Comparison of ENCODE assay signal across 10 mouse cellular contexts in the genomic region with DNA sequence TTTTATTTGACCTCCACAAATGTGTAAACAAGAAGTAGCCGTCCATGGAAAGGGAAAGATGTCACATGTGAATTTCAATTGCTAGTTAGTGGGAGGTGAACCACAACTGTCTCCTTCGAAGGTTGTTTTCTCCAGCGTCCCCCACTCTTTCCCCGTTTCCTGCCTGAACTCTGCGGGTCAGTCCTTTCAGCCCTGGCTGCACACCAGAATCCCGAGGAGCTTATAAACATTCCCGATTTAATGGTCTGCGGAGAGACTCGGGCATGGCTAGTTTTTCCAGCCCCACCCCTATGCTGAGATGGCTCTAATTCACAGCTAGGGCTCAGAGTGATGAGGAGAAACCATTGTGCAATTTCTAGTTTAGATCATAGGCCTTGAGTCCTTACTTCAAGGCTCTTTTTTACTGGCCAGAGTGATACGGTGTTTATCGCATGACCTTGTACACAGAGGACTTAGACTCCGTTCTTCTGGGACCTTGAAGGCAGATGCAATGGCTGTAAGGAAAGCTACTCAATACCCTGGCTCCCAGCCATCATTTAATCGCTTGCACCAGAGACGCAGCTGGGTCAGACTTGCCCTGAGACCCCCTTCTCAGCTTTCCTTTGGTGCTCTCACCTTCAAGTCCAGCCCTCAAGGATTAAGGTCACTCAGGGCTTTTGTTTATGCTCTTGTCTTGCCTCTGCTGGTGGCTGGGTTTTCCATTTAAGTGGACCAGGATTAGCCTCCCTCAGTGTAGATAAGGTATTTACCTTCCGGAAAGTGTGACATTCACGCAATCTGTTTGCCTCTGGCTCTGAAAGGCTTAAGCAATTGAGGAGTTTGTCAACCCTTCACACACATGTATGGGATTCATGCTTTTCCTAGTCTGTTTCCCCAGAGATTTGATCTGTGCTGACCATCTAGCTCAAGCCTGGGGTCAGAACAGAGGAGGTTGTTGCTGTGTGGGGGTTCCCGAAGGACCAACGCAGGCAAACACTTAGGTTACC. TPM values are rescaled to one million over a fixed set of nuclear protein-coding genes. Genes with fewer than 3 reads are reported as not detected.
DNase-seq lines count a peak whose midpoint lies in the region; ATAC-seq and TF ChIP-seq lines count a peak whose summit lies in the region.
"Had no signal": no experiment of that assay in that cellular context is flagged by ENCODE, and none has a peak within 500 bp of the region (broad histone marks: within the 10 kb centered on the region; RNA-seq: fewer than 3 reads in every experiment).

No protein-coding gene starts in this region.

- no peak for TF ChIP-seq CTCF in left cerebral cortex, adult 2 months (IDR thresholded peaks at IDR 0.05)

- no peak for DNase-seq in left cerebral cortex, adult 2 months (ENCODE audit: extremely low spot score in 1 of 2, low spot score in 2 of 2)
- DNase-seq in left cerebral cortex, adult 11 months (ENCODE audit: low spot score) = no peak
- peak; percentile 38 for DNase-seq in urinary bladder, postnatal 14 days (ENCODE audit: low spot score)
- no peak for DNase-seq in urinary bladder, postnatal 25 days (ENCODE audit: low spot score)
- DNase-seq in kidney, postnatal 10 days = peak; percentile 72
- DNase-seq in layer of hippocampus, postnatal 36 days = no peak
- DNase-seq in Muller cell, postnatal 12 days (ENCODE audit: inconsistent ontology term) = no peak
- DNase-seq: thymus, postnatal 25 days had no signal

- H3K9me3 ChIP-seq in forebrain, embryonic 16.5 days (ENCODE audit: control insufficient read depth, low read length) = no peaks in the 10 kb centered on the region

- no peaks in the 10 kb centered on the region for H3K4me1 ChIP-seq in forebrain, embryonic 16.5 days (replicated peaks; ENCODE audit: control insufficient read depth, insufficient read depth, low read length)

- H3K27ac ChIP-seq in left cerebral cortex, adult 2 months = peak overlapping the region; percentile 44
- no peak overlapping the region for H3K27ac ChIP-seq in forebrain, embryonic 16.5 days (ENCODE audit: low read length)

- H3K4me3 ChIP-seq in left cerebral cortex, adult 2 months = no peak overlapping the region
- no peak overlapping the region for H3K4me3 ChIP-seq in forebrain, embryonic 16.5 days (replicated peaks; ENCODE audit: low read length)

- no peak for ATAC-seq in forebrain, embryonic 16.5 days

- WGBS in forebrain, embryonic 16.5 days = 56% methylated on average over 18 of the region's 18 CpGs

- no peaks in the 10 kb centered on the region for H3K27me3 ChIP-seq in forebrain, embryonic 16.5 days (replicated peaks; ENCODE audit: control insufficient read depth, insufficient read depth, low read length)

- intact Hi-C loops in left cerebral cortex, adult 2 months (cut with DNase I) = no loop called here

- no peak overlapping the region for H3K9ac ChIP-seq in forebrain, embryonic 16.5 days (replicated peaks; ENCODE audit: low read depth, low read length)

- no peak overlapping the region for H3K4me2 ChIP-seq in forebrain, embryonic 16.5 days (ENCODE audit: low read length)

- H3K36me3 ChIP-seq in forebrain, embryonic 16.5 days (ENCODE audit: control insufficient read depth, insufficient read depth) = no peaks in the 10 kb centered on the region

RNA-seq across cellular contexts. Expression of gene Tmem86a, which starts 23.4 kb away (rescaled TPM):
- 10 to 100 TPM; 12.5 to 14.7 TPM for total RNA-seq in left cerebral cortex, adult 2 months (2021)
- polyA plus RNA-seq in forebrain, embryonic 16.5 days (2015; fragmentation: Nextera tagmentation; extraction: Ambion mirVana) = 27.7 and 27.9 TPM in 2 replicates
- total RNA-seq in layer of hippocampus, postnatal 36 days (2021) = 10 to 100 TPM; 11.9 to 12.5 TPM

RNA-seq across cellular contexts. Expression of gene Ptpn5, which starts 59.7 kb away (rescaled TPM):
- 100 to 1,000 TPM; 171 to 187 TPM for total RNA-seq in left cerebral cortex, adult 2 months (2021)
- 68.5 and 103 TPM in 2 replicates for polyA plus RNA-seq in forebrain, embryonic 16.5 days (2015; fragmentation: Nextera tagmentation; extraction: Ambion mirVana)
- 10 to 100 TPM; 92.7 to 95.8 TPM for total RNA-seq in layer of hippocampus, postnatal 36 days (2021)
- total RNA-seq: megakaryocyte progenitor cell, adult 5-6 weeks had no signal

Comparison
In these comparisons a context has a peak if more than half of its experiments do, and no peak if none do; other contexts are left out.
1. DNase-seq: peak in urinary bladder, postnatal 14 days (single experiment) and kidney, postnatal 10 days (single experiment); none in left cerebral cortex, adult 2 months (0 of 2), left cerebral cortex, adult 11 months (single experiment), urinary bladder, postnatal 25 days (single experiment), layer of hippocampus, postnatal 36 days (0 of 2) and Muller cell, postnatal 12 days (single experiment).